Mouse (Mus musculus) large intestine, adult 2 months (tissue): ENCODE measurements at regions not wholly inside any gene's neighbourhood (a gene's known extent, or its start where the extent isn't known, plus 50 kb on each side); places are given as distances from the start of the nearest gene placed in this dataset.

ENCODE experiments used
- DNase-seq: peaks from one replicate; pipeline ENCODE4 v3.0.0-alpha.2; 2012; ENCODE audit warnings: low read depth, low spot score
- WGBS: fragments of 180-500 bp; shearing (Covaris S2); methylation state at CpG from one replicate; pipeline ENCODE4 v1.1.7; 2018; 5-methylcytosine and 5-hydroxymethylcytosine counted together

- no peak for DNase-seq
- 28% methylated on average over 5 of the region's 5 CpGs for WGBS
Observed at GRCm38 (mm10) chr6:51641965-51642364, 118.3 kb downstream of the Snx10 start.

GRCm38 (mm10) chr6:51648813-51649212 lies 125.1 kb downstream of the Snx10 start:
- DNase-seq, result no peak
- WGBS, result 80% methylated on average over 7 of the region's 7 CpGs

GRCm38 (mm10) chr6:51653753-51654152 lies 130.1 kb downstream of the Snx10 start:
- 58% methylated on average over 8 of the region's 8 CpGs for WGBS
- DNase-seq, result no peak

GRCm38 (mm10) chr6:51654991-51655390 lies 131.3 kb downstream of the Snx10 start:
- WGBS, result 95% methylated on average over 4 of the region's 4 CpGs

GRCm38 (mm10) chr6:51656078-51656477 lies 132.4 kb downstream of the Snx10 start:
- no peak for DNase-seq
- 87% methylated on average over 7 of the region's 7 CpGs for WGBS

More at GRCm38 (mm10) chr6:51654991-51655390, 131.3 kb downstream of the Snx10 start:
- no peak for DNase-seq

- 83% methylated on average over 12 of the region's 12 CpGs for WGBS
- no peak for DNase-seq
Observed at GRCm38 (mm10) chr6:51656883-51657640, 133.4 kb downstream of the Snx10 start.

GRCm38 (mm10) chr6:51658360-51658759 lies 134.7 kb downstream of the Snx10 start:
- 51% methylated on average over 8 of the region's 8 CpGs for WGBS

GRCm38 (mm10) chr6:51663178-51663577 lies 139.5 kb downstream of the Snx10 start:
- no peak for DNase-seq
- WGBS, result 88% methylated on average over 3 of the region's 3 CpGs

More at GRCm38 (mm10) chr6:51658360-51658759, 134.7 kb downstream of the Snx10 start:
- DNase-seq, result no peak

GRCm38 (mm10) chr6:51664049-51664448 lies 140.3 kb downstream of the Snx10 start:
- 96% methylated on average over 5 of the region's 5 CpGs for WGBS
- DNase-seq, result no peak

GRCm38 (mm10) chr6:51667022-51667421 lies 143.3 kb downstream of the Snx10 start:
- WGBS, result 20% methylated on average over 3 of the region's 3 CpGs
- peak; percentile 28 for DNase-seq

GRCm38 (mm10) chr6:51675342-51675945 lies 151.7 kb downstream of the Snx10 start:
- WGBS, result 93% methylated on average over 13 of the region's 13 CpGs
- no peak for DNase-seq

GRCm38 (mm10) chr6:51677162-51677996 lies 153.7 kb downstream of the Snx10 start:
- 50% methylated on average over 12 of the region's 12 CpGs for WGBS
- DNase-seq, result no peak

- 93% methylated on average over 3 of the region's 3 CpGs for WGBS
- DNase-seq, result no peak
Observed at GRCm38 (mm10) chr6:51678743-51679142, 155.0 kb downstream of the Snx10 start.

- DNase-seq, result no peak
- 63% methylated on average over 10 of the region's 10 CpGs for WGBS
Observed at GRCm38 (mm10) chr6:51680239-51680857, 156.6 kb downstream of the Snx10 start.

GRCm38 (mm10) chr6:51683131-51683530 lies 159.4 kb downstream of the Snx10 start:
- WGBS, result 93% methylated on average over 5 of the region's 5 CpGs
- DNase-seq, result no peak

GRCm38 (mm10) chr6:51685651-51686287 lies 162.1 kb downstream of the Snx10 start:
- no peak for DNase-seq
- WGBS, result 76% methylated on average over 8 of the region's 8 CpGs

GRCm38 (mm10) chr6:51690795-51691563 lies 167.3 kb downstream of the Snx10 start:
- WGBS, result 47% methylated on average over 13 of the region's 13 CpGs
- DNase-seq, result no peak

GRCm38 (mm10) chr6:51693984-51694383 lies 170.3 kb downstream of the Snx10 start:
- no peak for DNase-seq
- WGBS, result 50% methylated on average over 7 of the region's 7 CpGs

GRCm38 (mm10) chr6:51696396-51696795 lies 172.7 kb downstream of the Snx10 start:
- no peak for DNase-seq
- 89% methylated on average over 7 of the region's 7 CpGs for WGBS
